Mouse (Mus musculus): ENCODE measurements around the gene Gm10226. TPM values are rescaled to one million over a fixed set of nuclear protein-coding genes. Genes with fewer than 3 reads are reported as not detected.
"Not testable (repeated sequence)": the region's sequence is repeated elsewhere in the genome, so short reads cannot be mapped to it uniquely, and the experiment has no call there.

Gm10226 gene
- 1.9 and 2.6 TPM in 2 replicates for polyA plus RNA-seq (2015; fragmentation: Nextera tagmentation; extraction: Ambion mirVana)

GRCm38 (mm10) chr17:21691560-21691959 lies at the start of gene Gm10226:
Gm10226 (plus strand) TSS chr17:21691860.
- no peaks in the 10 kb centered on the region for H3K9me3 ChIP-seq (ENCODE audit: control insufficient read depth)
- H3K27ac ChIP-seq (ENCODE audit: low read depth, low read length), result no peak within 1 kb of the TSS
- H3K27me3 ChIP-seq (replicated peaks; ENCODE audit: control insufficient read depth, insufficient read depth, low read length), result no peaks in the 10 kb centered on the region
- 90% methylated on average over 3 of the region's 3 CpGs for WGBS
- H3K9ac ChIP-seq (ENCODE audit: low read depth, low read length), result no peak within 1 kb of the TSS
- H3K4me2 ChIP-seq (replicated peaks; ENCODE audit: low read depth), result no peak within 1 kb of the TSS
- H3K36me3 ChIP-seq (ENCODE audit: control insufficient read depth, insufficient read depth), result peaks cover 9% of the 10 kb centered on the region; the same call in 1 of the 2 replicates
- H3K4me3 ChIP-seq (ENCODE audit: low read depth, low read length), result no peak within 1 kb of the TSS
- no peak for ATAC-seq
- TF ChIP-seq CTCF (IDR thresholded peaks at IDR 0.05; ENCODE audit: low read depth), result no peak
- no peaks in the 10 kb centered on the region for H3K4me1 ChIP-seq (replicated peaks; ENCODE audit: control insufficient read depth, insufficient read depth, low read length)

GRCm38 (mm10) chr17:21648791-21649190 lies 42.9 kb upstream of the Gm10226 start:
- 0 out of 2 replicates have a peak, but pooled peaks cover 3% of the 10 kb centered on the region for H3K4me1 ChIP-seq (replicated peaks; ENCODE audit: control insufficient read depth, insufficient read depth, low read length)
- ATAC-seq, result no peak

GRCm38 (mm10) chr17:21649936-21650335 lies 41.7 kb upstream of the Gm10226 start:
- 21% methylated on average over 2 of the region's 2 CpGs for WGBS

More at GRCm38 (mm10) chr17:21648791-21649190, 42.9 kb upstream of the Gm10226 start:
- Histone ChIP-seq H3K4me2 (replicated peaks; ENCODE audit: low read depth) (no peak overlapping the region), H3K27ac (ENCODE audit: low read depth, low read length) (no peak overlapping the region), H3K27me3 (replicated peaks; ENCODE audit: control insufficient read depth, insufficient read depth, low read length) (no peaks in the 10 kb centered on the region), H3K4me3 (ENCODE audit: low read depth, low read length) (no peak overlapping the region), H3K9ac (ENCODE audit: low read depth, low read length) (no peak overlapping the region), H3K36me3 (ENCODE audit: control insufficient read depth, insufficient read depth) (no peaks in the 10 kb centered on the region), H3K9me3 (ENCODE audit: control insufficient read depth) (no peaks in the 10 kb centered on the region)
- 57% methylated on average over 3 of the region's 3 CpGs for WGBS
- no peak for TF ChIP-seq CTCF (IDR thresholded peaks at IDR 0.05; ENCODE audit: low read depth)

GRCm38 (mm10) chr17:21650364-21650907 lies 41.2 kb upstream of the Gm10226 start, which contains the start of gene Zfp983:
Zfp983 (plus strand) TSS chr17:21650624.
- peak within 1 kb of the TSS; percentile 82 for H3K27ac ChIP-seq (ENCODE audit: low read depth, low read length)
- peak; percentile 100 for ATAC-seq
- not testable (repeated sequence) for H3K9me3 ChIP-seq (ENCODE audit: control insufficient read depth); H3K27me3 ChIP-seq (replicated peaks; ENCODE audit: control insufficient read depth, insufficient read depth, low read length); H3K36me3 ChIP-seq (ENCODE audit: control insufficient read depth, insufficient read depth); H3K4me1 ChIP-seq (replicated peaks; ENCODE audit: control insufficient read depth, insufficient read depth, low read length)
- H3K4me2 ChIP-seq (replicated peaks; ENCODE audit: low read depth), result peak within 1 kb of the TSS; percentile 63
- 0 out of 2 replicates have a peak within 1 kb of the TSS, but pooled peaks have one; percentile 17 for H3K9ac ChIP-seq (ENCODE audit: low read depth, low read length)
- under 1% methylated on average over 17 of the region's 17 CpGs for WGBS
- H3K4me3 ChIP-seq (ENCODE audit: low read depth, low read length), result peak within 1 kb of the TSS; percentile 36

More at GRCm38 (mm10) chr17:21649936-21650335, 41.7 kb upstream of the Gm10226 start:
- peak overlapping the region; percentile 82 for H3K27ac ChIP-seq (ENCODE audit: low read depth, low read length)
- H3K4me3 ChIP-seq (ENCODE audit: low read depth, low read length), result peak overlapping the region; percentile 36; the same call in 1 of the 2 replicates
- no peak overlapping the region for H3K9ac ChIP-seq (ENCODE audit: low read depth, low read length)
- H3K4me1 ChIP-seq (replicated peaks; ENCODE audit: control insufficient read depth, insufficient read depth, low read length), result 0 out of 2 replicates have a peak, but pooled peaks cover 3% of the 10 kb centered on the region
- peak overlapping the region; percentile 63 for H3K4me2 ChIP-seq (replicated peaks; ENCODE audit: low read depth)
- H3K27me3 ChIP-seq (replicated peaks; ENCODE audit: control insufficient read depth, insufficient read depth, low read length), result no peaks in the 10 kb centered on the region
- no peaks in the 10 kb centered on the region for H3K36me3 ChIP-seq (ENCODE audit: control insufficient read depth, insufficient read depth)
- ATAC-seq, result peak; percentile 85
- H3K9me3 ChIP-seq (ENCODE audit: control insufficient read depth), result no peaks in the 10 kb centered on the region
- peak; percentile 72 for TF ChIP-seq CTCF (IDR thresholded peaks at IDR 0.05; ENCODE audit: low read depth)

- H3K4me1 ChIP-seq (replicated peaks; ENCODE audit: control insufficient read depth, insufficient read depth, low read length); H3K9me3 ChIP-seq (ENCODE audit: control insufficient read depth); H3K27me3 ChIP-seq (replicated peaks; ENCODE audit: control insufficient read depth, insufficient read depth, low read length); H3K36me3 ChIP-seq (ENCODE audit: control insufficient read depth, insufficient read depth); H3K9ac ChIP-seq (ENCODE audit: low read depth, low read length); ATAC-seq; H3K4me2 ChIP-seq (replicated peaks; ENCODE audit: low read depth); H3K4me3 ChIP-seq (ENCODE audit: low read depth, low read length); H3K27ac ChIP-seq (ENCODE audit: low read depth, low read length): not testable (repeated sequence)
- WGBS, result 14% methylated on average over 1 of the region's 1 CpGs
These were observed 12.8 kb upstream of the Gm10226 start for GRCm38 (mm10) chr17:21678826-21679225.

GRCm38 (mm10) chr17:21679273-21680018 lies 12.2 kb upstream of the Gm10226 start:
- Histone ChIP-seq H3K4me2 (replicated peaks; ENCODE audit: low read depth) (peak overlapping the region; percentile 69), H3K4me1 (replicated peaks; ENCODE audit: control insufficient read depth, insufficient read depth, low read length) (no peaks in the 10 kb centered on the region), H3K36me3 (ENCODE audit: control insufficient read depth, insufficient read depth) (no peaks in the 10 kb centered on the region), H3K9me3 (ENCODE audit: control insufficient read depth) (no peaks in the 10 kb centered on the region), H3K4me3 (ENCODE audit: low read depth, low read length) (peak overlapping the region; percentile 41), H3K9ac (ENCODE audit: low read depth, low read length) (0 out of 2 replicates have a peak overlapping the region, but pooled peaks have one; percentile 37), H3K27me3 (replicated peaks; ENCODE audit: control insufficient read depth, insufficient read depth, low read length) (no peaks in the 10 kb centered on the region), H3K27ac (ENCODE audit: low read depth, low read length) (peak overlapping the region; percentile 87)
- ATAC-seq, result peak; percentile 100
- WGBS, result 4% methylated on average over 9 of the region's 9 CpGs
- peak; percentile 79 for TF ChIP-seq CTCF (IDR thresholded peaks at IDR 0.05; ENCODE audit: low read depth)

GRCm38 (mm10) chr17:21680019-21680376 lies 11.7 kb upstream of the Gm10226 start:
- ATAC-seq; H3K9me3 ChIP-seq (ENCODE audit: control insufficient read depth); H3K27ac ChIP-seq (ENCODE audit: low read depth, low read length); H3K9ac ChIP-seq (ENCODE audit: low read depth, low read length); H3K4me1 ChIP-seq (replicated peaks; ENCODE audit: control insufficient read depth, insufficient read depth, low read length); H3K27me3 ChIP-seq (replicated peaks; ENCODE audit: control insufficient read depth, insufficient read depth, low read length); H3K36me3 ChIP-seq (ENCODE audit: control insufficient read depth, insufficient read depth): not testable (repeated sequence)
- Histone ChIP-seq H3K4me3 (ENCODE audit: low read depth, low read length) (peak overlapping the region; percentile 41), H3K4me2 (replicated peaks; ENCODE audit: low read depth) (peak overlapping the region; percentile 69)
- under 1% methylated on average over 10 of the region's 10 CpGs for WGBS

Measured in intestine, postnatal 0 days (tissue).